Mouse (Mus musculus): Measurements from ENCODE around the gene Hist1h2ai.
"Not testable (repeated sequence)": the region's sequence is repeated elsewhere in the genome, so short reads cannot be mapped to it uniquely, and the experiment has no call there.

- peak; percentile 55 for TF ChIP-seq POLR2A (IDR thresholded peaks at IDR 0.05; ENCODE audit: low read depth, low read length)
- not testable (repeated sequence) for TF ChIP-seq CTCF (IDR thresholded peaks at IDR 0.05; ENCODE audit: extremely low read depth, insufficient read depth, insufficient read length, insufficient replicate concordance)
Observed at GRCm38 (mm10) chr13:21717397-21718357, 1.5 kb downstream of the Hist1h2ai start, which contains the start of gene Hist1h3h.

Measured in spleen, adult 2 months (tissue).